Mouse (Mus musculus): Measurements from ENCODE around the gene Hoxd10.

Hoxd10 gene

DNA sequence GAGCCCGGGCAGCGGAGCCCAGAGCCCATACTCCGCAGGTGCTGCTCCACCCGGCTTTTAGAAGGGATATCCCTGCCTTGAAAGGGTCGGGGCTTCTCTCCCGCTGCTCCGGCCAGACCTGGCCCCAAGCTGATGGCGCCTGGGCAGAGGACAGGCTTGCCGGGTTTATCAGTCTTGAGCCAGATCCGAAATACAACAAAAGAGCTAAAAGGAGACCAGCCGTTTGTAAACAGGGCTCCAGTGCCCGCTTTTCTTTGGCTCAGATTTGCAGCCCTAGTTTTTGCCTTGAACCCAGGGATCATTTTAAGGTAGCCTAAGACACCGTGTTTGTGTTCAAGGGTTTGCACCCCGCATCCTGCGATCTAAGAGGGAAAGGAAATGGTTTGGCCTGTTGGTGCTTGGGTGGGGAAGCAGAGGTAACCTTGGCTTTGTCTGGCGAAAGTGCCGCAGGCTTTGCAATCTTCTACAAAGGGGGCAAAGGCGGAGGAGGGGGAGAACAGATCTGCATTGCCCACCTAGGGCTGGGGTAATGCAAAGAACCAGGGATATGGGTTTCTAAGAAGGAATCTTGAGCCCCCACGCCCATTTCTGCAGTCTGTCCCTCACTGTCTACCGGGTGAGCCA is 1.2 kb downstream of the Hoxd10 start:
- in situ Hi-C loops (cut with MboI, MseI): loop anchor here in 1 of 2 experiments (10.0 kb wide), 1 partner anchor 622 kb away; no protein-coding TSS in a partner anchor

DNA sequence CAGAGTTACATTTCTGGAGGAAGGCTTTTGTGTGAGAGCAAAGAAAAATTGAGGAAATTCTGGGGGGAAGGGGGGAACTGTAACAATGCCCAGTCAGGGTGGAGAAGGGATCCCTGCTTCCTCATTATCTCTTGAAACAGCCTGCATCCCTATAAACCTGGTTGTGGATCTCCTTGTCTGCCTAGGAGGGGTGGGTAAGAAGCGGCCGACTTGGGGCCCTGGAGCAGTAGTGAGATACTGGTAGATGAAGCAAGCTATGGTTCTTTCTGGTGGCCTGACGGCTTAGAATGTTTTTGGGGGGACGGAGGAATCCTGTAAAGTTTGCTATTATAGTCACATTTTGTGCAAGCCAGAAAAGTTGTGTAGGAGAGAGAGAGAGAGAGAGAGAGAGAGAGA is 1.7 kb downstream of the Hoxd10 start:
- in situ Hi-C loops (cut with MboI, MseI): loop anchor here in 1 of 2 experiments (10.0 kb wide), 1 partner anchor 621 kb away; no protein-coding TSS in a partner anchor

- in situ Hi-C loops (cut with MboI, MseI): loop anchor here in 1 of 2 experiments (10.0 kb wide), 1 partner anchor 621 kb away; no protein-coding TSS in a partner anchor
These were observed 2.3 kb downstream of the Hoxd10 start for GRCm38 (mm10) chr2:74694066-74694465.

DNA sequence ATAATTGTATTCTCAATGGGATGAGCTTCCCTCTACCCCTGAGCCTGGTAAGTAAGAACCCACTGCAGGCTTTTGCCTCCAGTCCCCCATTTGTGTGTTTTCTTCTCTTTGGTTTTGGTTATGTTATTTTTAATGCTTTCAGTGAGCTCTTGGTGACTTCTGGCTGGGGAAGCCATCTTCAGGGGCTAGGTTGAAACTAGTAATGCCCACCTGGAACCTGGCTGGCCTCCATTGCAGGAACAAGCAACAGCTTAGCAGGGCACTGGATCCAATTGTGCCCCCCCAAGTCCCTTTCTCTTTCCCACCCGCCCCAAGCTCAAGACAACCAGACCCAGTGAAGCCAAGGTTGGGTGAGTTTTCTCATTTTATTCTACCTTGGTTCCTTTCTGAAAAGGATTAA is 3.7 kb downstream of the Hoxd10 start:
- in situ Hi-C loops (cut with MboI, MseI): loop anchor here in 1 of 2 experiments (10.0 kb wide), 1 partner anchor 619 kb away; no protein-coding TSS in a partner anchor

GRCm38 (mm10) chr2:74695813-74696430 is 4.2 kb downstream of the Hoxd10 start:
- in situ Hi-C loops (cut with MboI, MseI): loop anchor here in 1 of 2 experiments (10.0 kb wide), 1 partner anchor 619 kb away; no protein-coding TSS in a partner anchor

DNA sequence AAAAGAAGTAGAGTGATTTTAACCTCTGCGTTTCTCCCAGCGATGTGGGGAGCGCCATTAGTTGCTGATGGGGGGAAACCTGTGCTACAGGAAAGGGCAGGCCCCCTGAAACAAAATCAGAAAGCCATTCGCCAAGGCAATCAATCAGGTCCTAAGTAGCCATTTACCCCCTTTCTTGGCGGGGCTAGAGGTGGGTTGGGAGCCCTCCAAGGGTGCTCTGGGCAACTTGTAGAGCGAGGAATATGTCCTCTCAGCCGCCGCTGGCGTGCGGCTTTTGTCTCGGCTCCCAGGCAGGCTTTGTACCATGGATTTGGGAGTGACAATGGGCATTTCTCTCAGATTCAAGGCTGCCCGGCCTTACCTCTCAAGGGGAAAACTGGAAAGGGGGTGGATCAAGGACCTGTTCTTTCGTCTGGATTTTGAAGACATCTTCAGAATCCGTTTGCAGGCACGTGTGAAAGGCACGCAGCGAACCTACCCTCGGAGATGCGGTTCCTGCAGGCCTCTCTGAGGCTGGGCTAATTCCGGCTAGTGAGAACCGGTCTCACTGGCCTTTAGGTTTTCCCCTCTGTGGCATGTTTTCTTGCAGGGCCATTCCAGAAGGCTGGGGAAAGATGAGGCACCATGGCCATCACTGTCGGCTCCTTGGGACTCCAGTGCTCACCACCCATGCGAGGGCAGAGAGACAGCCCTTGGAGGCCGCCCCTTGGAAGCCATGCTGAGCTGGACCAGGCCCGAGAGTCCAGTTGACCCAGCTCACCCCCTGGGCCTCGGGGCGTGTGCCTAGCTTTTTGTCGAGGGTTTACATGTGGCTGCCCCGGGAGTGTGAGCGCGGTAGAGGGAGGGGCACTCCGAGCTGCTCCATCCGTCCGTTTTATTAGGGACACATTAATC is 5.0 kb downstream of the Hoxd10 start:
- in situ Hi-C loops (cut with MboI, MseI): loop anchor here in 1 of 2 experiments (10.0 kb wide), 1 partner anchor 618 kb away; no protein-coding TSS in a partner anchor

- in situ Hi-C loops (cut with MboI, MseI): loop anchor here in 1 of 2 experiments (10.0 kb wide), 1 partner anchor 617 kb away; no protein-coding TSS in a partner anchor
These were observed 5.9 kb downstream of the Hoxd10 start, which contains the start of gene Hoxd9 for GRCm38 (mm10) chr2:74697567-74698121. TSS of gene Hoxd9 (plus strand) at chr2:74697727.

DNA sequence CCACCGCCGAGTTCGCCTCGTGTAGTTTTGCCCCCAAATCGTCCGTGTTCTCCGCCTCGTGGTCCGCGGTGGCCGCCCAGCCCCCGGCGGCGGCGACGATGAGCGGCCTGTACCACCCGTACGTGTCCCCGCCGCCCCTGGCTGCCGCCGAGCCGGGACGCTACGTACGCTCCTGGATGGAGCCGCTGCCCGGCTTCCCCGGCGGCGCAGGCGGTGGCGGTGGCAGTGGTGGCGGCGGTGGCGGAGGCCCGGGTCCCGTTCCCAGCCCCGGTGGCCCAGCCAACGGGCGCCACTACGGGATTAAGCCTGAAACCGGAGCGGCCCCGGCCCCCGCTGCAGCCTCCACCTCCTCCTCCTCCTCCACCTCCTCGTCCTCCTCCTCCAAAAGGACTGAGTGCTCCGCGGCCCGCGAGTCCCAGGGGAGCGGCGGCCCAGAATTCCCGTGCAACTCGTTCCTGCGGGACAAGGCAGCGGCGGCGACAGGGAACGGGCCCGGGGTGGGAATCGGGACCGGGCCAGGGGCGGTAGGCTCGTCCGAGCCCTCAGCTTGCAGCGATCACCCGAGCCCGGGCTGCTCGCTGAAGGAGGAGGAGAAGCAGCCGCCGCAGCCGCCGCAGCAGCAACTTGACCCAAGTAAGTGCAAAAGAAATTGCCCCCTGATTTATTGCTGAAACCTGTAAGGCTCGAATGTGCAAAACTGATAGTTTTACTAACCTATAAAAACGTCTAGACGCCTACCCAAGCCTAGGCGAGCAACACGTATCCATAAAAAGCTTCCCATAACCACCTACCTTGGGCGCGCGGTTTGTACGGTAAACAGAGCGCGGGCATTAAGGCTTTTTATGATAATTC is 6.7 kb downstream of the Hoxd10 start:
- in situ Hi-C loops (cut with MboI, MseI): loop anchor here in 1 of 2 experiments (10.0 kb wide), 1 partner anchor 616 kb away; no protein-coding TSS in a partner anchor

- in situ Hi-C loops (cut with MboI, MseI): loop anchor here in 1 of 2 experiments (10.0 kb wide), 1 partner anchor 616 kb away; no protein-coding TSS in a partner anchor
These were observed 7.3 kb downstream of the Hoxd10 start for GRCm38 (mm10) chr2:74699053-74699430.

- in situ Hi-C loops (cut with MboI, MseI): loop anchor here (5.0 to 10.0 kb wide), 3 partner anchors 367 to 615 kb away; no protein-coding TSS in a partner anchor
These were observed 8.2 kb downstream of the Hoxd10 start for GRCm38 (mm10) chr2:74699664-74700545.

GRCm38 (mm10) chr2:74700546-74701112 is 8.9 kb downstream of the Hoxd10 start:
- in situ Hi-C loops (cut with MboI, MseI): loop anchor here in 1 of 2 experiments (5.0 kb wide), 2 partner anchors 367 to 442 kb away; no protein-coding TSS in a partner anchor

DNA sequence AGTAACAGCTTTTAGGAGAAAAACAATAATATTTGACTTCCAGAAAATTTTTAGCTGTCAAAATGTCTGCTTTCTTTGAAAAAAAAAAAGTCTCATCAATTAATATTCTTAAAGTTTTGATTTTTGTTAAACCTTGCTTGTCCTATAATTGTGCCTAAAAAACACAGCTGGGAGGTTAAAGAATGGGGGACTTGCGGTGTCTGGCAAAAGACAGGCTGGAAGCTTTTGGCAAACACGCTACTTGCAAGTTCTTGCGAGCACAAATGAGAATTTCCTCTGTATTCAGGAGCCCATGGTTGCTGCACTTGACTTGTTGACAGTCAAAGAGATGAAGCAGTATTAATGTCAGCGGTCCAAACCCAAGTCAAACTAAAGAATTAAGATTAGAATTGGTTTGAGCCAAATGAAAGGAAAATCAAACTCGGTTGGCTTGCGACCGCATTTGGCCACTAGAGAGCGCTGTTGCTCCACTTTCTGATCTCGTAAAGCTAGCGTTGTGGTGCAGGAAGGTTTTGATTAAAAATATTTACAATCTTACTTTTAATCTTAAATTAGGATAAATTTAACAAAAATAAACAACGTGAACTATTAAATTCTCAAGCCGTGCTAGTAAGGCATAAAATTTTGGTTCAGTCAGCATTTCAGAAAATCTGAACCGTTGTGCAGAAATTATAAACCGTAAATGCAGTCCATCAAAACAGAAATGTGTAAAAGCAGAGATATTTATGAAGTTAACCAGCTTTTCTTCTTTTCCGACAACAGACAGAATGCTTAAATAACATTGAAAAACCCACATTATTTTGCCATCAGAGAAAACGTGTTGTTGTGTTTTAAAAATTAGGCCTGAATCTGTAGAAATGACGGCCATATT is 10.5 kb downstream of the Hoxd10 start:
- in situ Hi-C loops (cut with MboI, MseI): loop anchor here in 1 of 2 experiments (5.0 kb wide), 2 partner anchors 365 to 440 kb away; no protein-coding TSS in a partner anchor

DNA sequence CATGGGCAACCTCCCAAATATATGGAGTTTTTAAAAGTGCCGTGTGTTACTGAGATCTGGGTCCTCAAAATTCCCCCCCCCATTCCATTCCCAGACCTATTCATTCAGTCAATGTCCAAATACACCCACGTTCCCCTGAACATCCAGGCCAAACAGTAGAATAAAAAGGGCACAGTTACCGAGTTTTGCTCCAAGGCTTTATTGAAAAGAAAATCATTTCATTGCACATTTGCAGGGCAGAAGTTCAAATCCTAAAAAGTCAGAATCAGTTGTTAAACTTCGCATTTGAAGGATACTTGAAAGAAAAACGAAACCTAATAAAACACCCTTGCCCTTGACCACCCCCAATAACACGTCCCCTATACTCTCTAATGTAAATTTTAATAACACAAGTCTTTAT is 11.1 kb downstream of the Hoxd10 start:
- in situ Hi-C loops (cut with MboI, MseI): loop anchor here in 1 of 2 experiments (5.0 kb wide), 2 partner anchors 364 to 439 kb away; no protein-coding TSS in a partner anchor

GRCm38 (mm10) chr2:74703317-74703716 is 11.6 kb downstream of the Hoxd10 start:
- in situ Hi-C loops (cut with MboI, MseI): loop anchor here in 1 of 2 experiments (5.0 kb wide), 2 partner anchors 364 to 439 kb away; no protein-coding TSS in a partner anchor

DNA sequence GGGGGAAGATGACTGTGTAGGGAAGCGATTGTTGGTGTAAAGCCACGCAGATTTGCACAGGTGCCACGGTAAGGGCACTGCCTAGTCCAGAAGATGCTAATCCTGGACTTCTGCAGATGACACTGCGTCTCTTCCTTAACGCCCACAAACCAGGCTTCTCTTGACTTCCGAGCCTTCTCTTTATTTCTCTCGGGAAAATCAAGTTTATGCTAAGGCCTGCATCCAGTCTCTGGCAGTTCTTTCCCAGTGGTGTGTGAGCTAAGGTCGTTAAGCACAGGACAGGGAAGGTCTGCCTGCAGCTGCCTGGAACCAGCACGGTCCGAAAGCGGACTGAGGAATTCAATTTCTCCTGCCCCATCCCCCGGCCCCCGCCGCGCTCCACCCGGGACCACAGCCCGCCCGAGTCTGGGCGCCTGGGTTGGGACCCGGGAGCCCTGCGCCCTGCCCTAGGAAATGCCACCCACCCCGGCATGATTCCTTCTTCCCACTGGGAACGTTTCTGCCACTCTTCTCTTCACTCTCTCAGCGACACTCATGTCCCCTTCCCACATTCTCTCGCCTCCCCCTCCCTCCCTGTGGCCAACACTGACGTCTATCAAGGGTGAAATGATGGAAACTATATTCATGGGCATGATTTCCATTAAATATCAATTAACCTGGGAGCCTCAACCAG is 12.1 kb downstream of the Hoxd10 start:
- in situ Hi-C loops (cut with MboI, MseI): loop anchor here in 1 of 2 experiments (5.0 kb wide), 2 partner anchors 363 to 438 kb away; no protein-coding TSS in a partner anchor

GRCm38 (mm10) chr2:74704393-74704998 is 12.8 kb downstream of the Hoxd10 start, which contains the start of gene Hoxd8:
TSS of gene Hoxd8 (plus strand) at chr2:74704615.
- in situ Hi-C loops (cut with MboI, MseI): loop anchor here in 1 of 2 experiments (5.0 kb wide), 2 partner anchors 363 to 438 kb away; no protein-coding TSS in a partner anchor
